Mouse (Mus musculus) heart, embryonic 15.5 days (tissue): ENCODE measurements around the gene Acp4. TPM values are rescaled to one million over a fixed set of nuclear protein-coding genes. Genes with fewer than 3 reads are reported as not detected.

Source experiments
- polyA plus RNA-seq: library from polyadenylated mRNA; unstranded; fragments of >200 nt; fragmentation: Nextera tagmentation; extraction: Ambion mirVana; gene quantifications from 2 replicates; pipeline ENCODE4 v1.2.1, GENCODE M21; 2015

The Acp4 gene
- polyA plus RNA-seq, 1 experiment from 2014 or later = not detected

Other genes starting within 250 kb of the Acp4 start
- gene Klk1b26, start 245.2 kb downstream of the Acp4 start, polyA plus RNA-seq = not detected in 2 replicates
- not detected in 2 replicates for gene Klk1b27, start 205.1 kb downstream of the Acp4 start, polyA plus RNA-seq
- gene Klk1b21, start 155.1 kb downstream of the Acp4 start, polyA plus RNA-seq = not detected in 2 replicates
- gene Klk1b22, start 144.7 kb downstream of the Acp4 start, polyA plus RNA-seq = not detected in 2 replicates
- not detected in 2 replicates for gene Klk1b16, start 120.6 kb downstream of the Acp4 start, polyA plus RNA-seq
- not detected in 2 replicates for gene Klk1b24, start 69.1 kb downstream of the Acp4 start, polyA plus RNA-seq
- not detected in 2 replicates for gene Klk1b3, start 59.2 kb downstream of the Acp4 start, polyA plus RNA-seq
- not detected in 2 replicates for gene Klk1b4, start 49.9 kb downstream of the Acp4 start, polyA plus RNA-seq
- not detected in 2 replicates for gene Klk1b5, start 41.4 kb downstream of the Acp4 start, polyA plus RNA-seq
- gene Klk1, start 32.0 kb downstream of the Acp4 start, polyA plus RNA-seq = 0.13 TPM in 1 of 2 replicates, not detected in the other
- 0.09 TPM in 1 of 2 replicates, not detected in the other for gene Gm36864, start 21.2 kb downstream of the Acp4 start, polyA plus RNA-seq
- 0.62 and 1.1 TPM in 2 replicates for gene 1700028J19Rik, start 10.7 kb downstream of the Acp4 start, polyA plus RNA-seq
- gene 2410002F23Rik, start 10.7 kb downstream of the Acp4 start, polyA plus RNA-seq = 59.5 and 86.8 TPM in 2 replicates
- not detected in 2 replicates for gene Gm15517, start 4.1 kb upstream of the Acp4 start, polyA plus RNA-seq
- gene Clec11a, start 49.5 kb upstream of the Acp4 start, polyA plus RNA-seq = 1.0 and 2.5 TPM in 2 replicates
- gene Shank1, start 52.9 kb upstream of the Acp4 start, polyA plus RNA-seq = 0.58 and 0.74 TPM in 2 replicates
- 0.71 and 0.82 TPM in 2 replicates for gene Syt3, start 126.7 kb upstream of the Acp4 start, polyA plus RNA-seq
- 0.13 and 0.47 TPM in 2 replicates for gene 1700008O03Rik, start 128.4 kb upstream of the Acp4 start, polyA plus RNA-seq
- gene Lrrc4b, start 171.6 kb upstream of the Acp4 start, polyA plus RNA-seq = 1.8 TPM in 2 replicates
- gene Aspdh, start 208.0 kb upstream of the Acp4 start, polyA plus RNA-seq = 0.43 and 0.74 TPM in 2 replicates
- gene Josd2, start 210.6 kb upstream of the Acp4 start, polyA plus RNA-seq = 134 and 146 TPM in 2 replicates
- gene Emc10, start 239.2 kb upstream of the Acp4 start, polyA plus RNA-seq = 81.6 and 109 TPM in 2 replicates
- gene Fam71e1, start 239.2 kb upstream of the Acp4 start, polyA plus RNA-seq = 8.7 and 11.5 TPM in 2 replicates